ENCODE assay signal across 8 mouse cellular contexts in genomic region chr7:25402671-25403101, GRCm38 (mm10). TPM values are rescaled to one million over a fixed set of nuclear protein-coding genes. Genes with fewer than 3 reads are reported as not detected.
DNase-seq lines count a peak whose midpoint lies in the region; ATAC-seq and TF ChIP-seq lines count a peak whose summit lies in the region.

No protein-coding gene starts in this region.

- peak; percentile 71 to 81 for ATAC-seq in hematopoietic stem cell, adult 5-6 weeks (replicated peaks in 1 of 2; ENCODE audit: insufficient read depth in 1 of 2, low FRiP score in 2 of 2, low TSS enrichment in 1 of 2, low read depth in 1 of 2, poor library complexity in 2 of 2, severe bottlenecking in 2 of 2)
- peak; percentile 65 for ATAC-seq in liver, embryonic 13.5 days (ENCODE audit: low read depth)

- H3K4me2 ChIP-seq in liver, embryonic 13.5 days: no peak overlapping the region

- no peaks in the 10 kb centered on the region for H3K27me3 ChIP-seq in liver, embryonic 13.5 days
- H3K27me3 ChIP-seq in small intestine, adult 2 months (ENCODE audit: control insufficient read depth, insufficient read depth, low read length): no peaks in the 10 kb centered on the region

- TF ChIP-seq CTCF in small intestine, adult 2 months (IDR thresholded peaks at IDR 0.05; ENCODE audit: extremely low read depth, insufficient read length, insufficient replicate concordance, low read depth, low read length): peak; percentile 93

- peaks cover 14% of the 10 kb centered on the region for H3K4me1 ChIP-seq in liver, embryonic 13.5 days (replicated peaks)
- peaks cover 3% of the 10 kb centered on the region; the same call in 1 of the 2 replicates for H3K4me1 ChIP-seq in small intestine, adult 2 months (ENCODE audit: control insufficient read depth, insufficient read depth, insufficient read length, low read length)

- no peak for TF ChIP-seq POLR2A in small intestine, adult 2 months (IDR thresholded peaks at IDR 0.05; ENCODE audit: low read depth, low read length)

- H3K9me3 ChIP-seq in liver, embryonic 13.5 days (replicated peaks): no peaks in the 10 kb centered on the region

- H3K36me3 ChIP-seq in liver, embryonic 13.5 days: no peaks in the 10 kb centered on the region
- H3K36me3 ChIP-seq in small intestine, adult 2 months (ENCODE audit: control insufficient read depth, insufficient read depth, low read length): no peaks in the 10 kb centered on the region

- H3K27ac ChIP-seq in liver, embryonic 13.5 days: no peak overlapping the region
- H3K27ac ChIP-seq in small intestine, adult 2 months (ENCODE audit: insufficient read depth, low read depth, low read length): no peak overlapping the region

- H3K9ac ChIP-seq in liver, embryonic 13.5 days: no peak overlapping the region

- peak; percentile 59 for DNase-seq in gastrocnemius, adult 18-20 months (ENCODE audit: low spot score)
- no peak for DNase-seq in gastrocnemius, postnatal 10 days
- peak; percentile 82 for DNase-seq in CD4-positive, CD25-positive, alpha-beta regulatory T cell, adult 2 months (ENCODE audit: low read depth, low spot score)
- peak; percentile 71 for DNase-seq in brain, adult 2 months (ENCODE audit: low read depth, low spot score)
- peak; percentile 49 for DNase-seq in liver, embryonic 13.5 days
- no peak for DNase-seq in left cerebral cortex, postnatal 14 days (ENCODE audit: low spot score in 2 of 2)

- H3K4me3 ChIP-seq in liver, embryonic 13.5 days (replicated peaks): no peak overlapping the region
- no peak overlapping the region for H3K4me3 ChIP-seq in small intestine, adult 2 months (ENCODE audit: low read depth, low read length)

- intact Hi-C loops in left cerebral cortex, postnatal 14 days (cut with DNase I): no loop called here

- 6% methylated on average over 2 of the region's 2 CpGs for WGBS in liver, embryonic 13.5 days (ENCODE audit: insufficient replicate concordance)
- 0% methylated on average over 2 of the region's 2 CpGs for WGBS in small intestine, adult 2 months

RNA-seq across cellular contexts. Expression of gene Lipe, which starts 4.2 kb away (rescaled TPM):
- 10 to 100 TPM; 21.3 to 22.7 TPM for total RNA-seq in gastrocnemius, adult 18-20 months (2021)
- total RNA-seq in gastrocnemius, postnatal 10 days (2021): 10 to 100 TPM; 18.2 to 18.4 TPM
- 13.6 and 18.7 TPM in 2 replicates for total RNA-seq in hematopoietic stem cell, adult 5-6 weeks (2017)
- 2.4 and 2.7 TPM in 2 replicates for polyA plus RNA-seq in liver, embryonic 13.5 days (2015; fragmentation: Nextera tagmentation; extraction: Ambion mirVana)
- 56.9 and 186 TPM in 2 replicates for polyA plus RNA-seq in small intestine, adult 2 months (2012; rRNA removed)
- 1 to 10 TPM; 5.6 to 6.3 TPM for total RNA-seq in left cerebral cortex, postnatal 14 days (2021)

RNA-seq across cellular contexts. Expression of gene Cxcl17, which starts 10.0 kb away (rescaled TPM):
- not detected for total RNA-seq in gastrocnemius, adult 18-20 months (2021)
- not detected for total RNA-seq in gastrocnemius, postnatal 10 days (2021)
- total RNA-seq in hematopoietic stem cell, adult 5-6 weeks (2017): not detected in 2 replicates
- not detected in 2 replicates for polyA plus RNA-seq in liver, embryonic 13.5 days (2015; fragmentation: Nextera tagmentation; extraction: Ambion mirVana)
- polyA plus RNA-seq in small intestine, adult 2 months (2012; rRNA removed): 3.8 TPM in 1 of 2 replicates, not detected in the other
- not detected for total RNA-seq in left cerebral cortex, postnatal 14 days (2021)

RNA-seq across cellular contexts. Expression of gene Cnfn, which starts 33.2 kb away (rescaled TPM):
- total RNA-seq in gastrocnemius, adult 18-20 months (2021): not detected
- total RNA-seq in gastrocnemius, postnatal 10 days (2021): not detected
- total RNA-seq in hematopoietic stem cell, adult 5-6 weeks (2017): not detected in 2 replicates
- polyA plus RNA-seq in liver, embryonic 13.5 days (2015; fragmentation: Nextera tagmentation; extraction: Ambion mirVana): 0.15 TPM in 1 of 2 replicates, not detected in the other
- polyA plus RNA-seq in small intestine, adult 2 months (2012; rRNA removed): 0.48 and 0.84 TPM in 2 replicates
- total RNA-seq in left cerebral cortex, postnatal 14 days (2021): not detected

Comparison
In these comparisons a context has a peak if more than half of its experiments do, and no peak if none do; other contexts are left out.
1. DNase-seq: peak in gastrocnemius, adult 18-20 months (single experiment), CD4-positive, CD25-positive, alpha-beta regulatory T cell, adult 2 months (single experiment), brain, adult 2 months (single experiment) and liver, embryonic 13.5 days (single experiment); none in gastrocnemius, postnatal 10 days (single experiment) and left cerebral cortex, postnatal 14 days (0 of 2).